Mouse (Mus musculus) liver, embryonic 14 days (tissue): ENCODE data around the gene 2610001J05Rik. TPM values are rescaled to one million over a fixed set of nuclear protein-coding genes. Genes with fewer than 3 reads are reported as not detected.

ENCODE experiments used
- polyA plus RNA-seq: library from polyadenylated mRNA; depleted of rRNA; stranded (reverse); fragments of >200 nt; gene quantifications from 2 replicates; pipeline ENCODE4 v1.2.3, GENCODE M21; 2012; rRNA removed

2610001J05Rik gene
- 27.2 and 30.3 TPM in 2 replicates for polyA plus RNA-seq

DNA sequence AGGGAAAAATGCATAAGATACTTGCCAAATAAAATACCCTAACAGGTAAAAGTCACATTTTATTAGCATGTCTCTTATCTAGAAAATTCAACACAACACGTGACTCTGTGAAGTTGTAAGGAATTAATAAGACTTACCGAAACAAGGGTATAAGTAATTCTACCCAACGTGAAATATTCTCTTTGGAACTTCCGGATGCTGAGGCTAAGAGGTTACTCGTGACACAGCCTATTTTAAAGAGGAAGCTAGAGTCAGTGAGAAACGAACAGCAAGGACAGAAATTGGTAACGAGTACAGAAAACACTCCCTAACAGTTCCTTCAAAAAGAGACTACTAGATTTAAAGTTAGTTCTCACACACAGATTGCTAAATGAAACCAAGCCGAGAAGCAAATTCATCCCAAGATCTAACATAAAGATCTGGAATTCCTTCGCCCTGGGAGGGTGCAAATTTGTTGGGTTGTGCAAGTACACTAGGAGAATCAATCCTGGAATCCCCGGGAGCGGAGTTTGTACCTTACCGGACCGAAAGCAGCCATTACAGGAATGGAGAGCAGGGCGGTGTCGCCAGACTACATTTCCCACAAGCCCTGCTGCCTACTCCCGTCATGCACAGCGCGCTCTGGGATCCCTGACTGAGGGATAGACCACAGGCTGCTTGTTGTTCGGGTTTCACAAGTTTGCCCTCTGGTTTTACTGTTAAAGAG is at the start of gene 2610001J05Rik:
Gene 2610001J05Rik, minus strand, starts transcription at position 600 of the 706 bp plus-strand sequence.

DNA sequence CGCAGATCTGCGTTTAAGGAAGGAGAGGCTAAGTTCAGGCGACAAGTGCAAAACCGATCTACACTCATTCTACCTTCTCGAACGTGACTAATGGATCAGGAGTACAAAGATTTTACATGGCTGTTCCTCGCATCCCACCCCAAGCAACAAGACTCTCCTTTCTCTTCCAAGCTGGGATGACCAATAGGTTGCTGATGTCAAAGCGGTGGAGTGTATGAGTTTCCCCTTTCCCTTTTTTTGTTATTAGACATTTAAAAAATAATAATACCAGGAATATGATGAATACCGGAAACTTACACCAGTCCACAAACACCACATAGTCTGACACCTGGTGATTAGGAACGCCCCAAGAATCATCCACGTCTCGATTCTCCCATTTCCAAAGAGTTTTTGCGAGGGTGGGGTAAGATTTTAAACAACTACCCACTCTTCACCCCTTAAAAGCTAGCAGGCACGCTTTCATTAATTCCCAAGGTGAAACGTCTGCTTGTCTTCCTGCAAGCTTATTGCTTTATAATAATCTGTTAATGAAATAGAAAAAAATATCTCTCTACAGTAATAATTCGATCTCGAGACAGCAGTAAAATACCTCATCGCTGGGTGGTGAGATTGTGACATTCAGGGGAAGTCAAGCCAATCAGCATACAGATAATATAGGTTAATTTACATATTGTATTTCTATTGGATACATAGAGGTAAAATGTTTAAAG is 31.8 kb downstream of the 2610001J05Rik start, which contains the start of gene Gpr85:
Gene Gpr85, minus strand, starts transcription at position 598 of the 710 bp plus-strand sequence.

Other genes starting within 250 kb of the 2610001J05Rik start
- 2.5 and 2.7 TPM in 2 replicates for gene Bmt2, start 193.6 kb downstream of the 2610001J05Rik start, polyA plus RNA-seq
- gene Gpr85, start 31.6 kb downstream of the 2610001J05Rik start, polyA plus RNA-seq, result 0.12 and 0.14 TPM in 2 replicates